Mouse (Mus musculus) hindbrain, embryonic 13.5 days (tissue): ENCODE measurements around the gene Ppbp. TPM values are rescaled to one million over a fixed set of nuclear protein-coding genes. Genes with fewer than 3 reads are reported as not detected.
A peak's percentile ranks its signal among the peaks of the same experiment; 100 is the strongest.

Source experiments
- ATAC-seq: fragments of 200-750 bp; cut with Nextera tagmentation; 2 replicates; pipeline ENCODE4 v1.8.0; 2017; ENCODE audit warnings: moderate TSS enrichment; ENCODE audit not compliant: low FRiP score
- H3K27ac ChIP-seq: fragments of 300-500 bp; sonication (generic); 2 replicates; pipeline ENCODE4 v1.5.1; 2015; ENCODE audit warnings: inconsistent platforms, mild to moderate bottlenecking, moderate library complexity
- H3K27me3 ChIP-seq: fragments of 300-500 bp; sonication (generic); 2 replicates; pipeline ENCODE4 v1.6.1; 2015; ENCODE audit warnings: mild to moderate bottlenecking, inconsistent platforms
- H3K36me3 ChIP-seq: fragments of 300-500 bp; sonication (generic); 2 replicates; pipeline ENCODE4 v1.6.1; 2015; ENCODE audit warnings: mild to moderate bottlenecking, inconsistent platforms
- H3K4me1 ChIP-seq: fragments of 300-500 bp; sonication (generic); replicated peaks from 2 replicates; pipeline ENCODE4 v1.6.1; 2015; ENCODE audit warnings: inconsistent platforms
- H3K4me2 ChIP-seq: fragments of 300-500 bp; sonication (generic); 2 replicates; pipeline ENCODE4 v1.6.1; 2015; ENCODE audit warnings: inconsistent platforms, mild to moderate bottlenecking, moderate library complexity
- H3K4me3 ChIP-seq: fragments of 300-500 bp; sonication (generic); 2 replicates; pipeline ENCODE4 v1.5.1; 2015; ENCODE audit warnings: mild to moderate bottlenecking, inconsistent platforms
- H3K9ac ChIP-seq: fragments of 300-500 bp; sonication (generic); 2 replicates; pipeline ENCODE4 v1.6.1; 2015; ENCODE audit warnings: mild to moderate bottlenecking, inconsistent platforms
- H3K9me3 ChIP-seq: fragments of 300-500 bp; sonication (generic); 2 replicates; pipeline ENCODE4 v1.6.1; 2016; ENCODE audit warnings: inconsistent platforms
- WGBS: fragments of 180-500 bp; shearing (Covaris S2); methylation state at CpG from one replicate; pipeline ENCODE4 v1.1.7; 2015; 5-methylcytosine and 5-hydroxymethylcytosine counted together
- polyA plus RNA-seq: library from polyadenylated mRNA; unstranded; fragments of >200 nt; fragmentation: Nextera tagmentation; extraction: Ambion mirVana; gene quantifications from 2 replicates; pipeline ENCODE4 v1.2.1, GENCODE M21; 2015

The Ppbp gene
- polyA plus RNA-seq, 1 experiment from 2014 or later = 4.4 TPM

DNA sequence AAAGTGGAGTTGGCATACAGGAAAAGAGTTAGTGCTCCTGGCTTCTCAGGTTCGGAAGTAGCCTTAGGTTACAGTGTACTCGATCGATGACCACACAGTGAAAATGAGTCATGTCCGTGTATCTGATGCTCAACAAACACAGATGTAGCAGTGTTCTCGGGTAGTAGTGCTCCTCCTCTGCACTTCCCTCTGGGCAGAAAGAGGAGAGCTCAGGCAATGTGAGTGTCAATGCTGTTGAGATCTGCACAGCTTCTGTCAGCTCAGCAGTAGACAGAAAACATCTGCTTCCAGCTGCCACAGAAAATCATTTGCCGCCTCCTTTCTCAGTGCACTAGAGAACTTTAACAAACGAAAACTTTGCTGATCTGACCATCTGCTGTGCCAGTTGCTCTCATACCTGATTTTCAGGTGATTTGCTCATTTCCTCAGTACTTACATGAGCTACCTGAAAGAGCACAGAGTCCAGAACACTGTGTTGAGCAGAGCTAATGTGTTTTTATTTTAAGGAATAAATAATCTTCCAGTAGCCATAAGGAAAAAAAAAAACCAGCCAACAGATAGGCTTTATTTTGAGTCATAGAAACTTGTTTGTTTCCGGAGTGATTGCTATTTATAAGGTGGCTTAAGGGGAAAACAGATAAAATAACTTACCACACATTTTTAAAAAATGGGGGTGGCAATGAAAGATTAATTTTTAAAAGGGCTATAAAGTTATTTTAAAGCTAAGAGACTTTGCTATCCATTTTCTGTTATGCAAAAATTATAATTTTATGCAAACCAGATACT is 2.3 kb upstream of the Ppbp start:
- H3K4me2 ChIP-seq = no peak overlapping the region
- 85% methylated on average over 8 of the region's 8 CpGs for WGBS
- no peak overlapping the region for H3K27ac ChIP-seq
- no peak overlapping the region for H3K9ac ChIP-seq
- no peak overlapping the region for H3K4me3 ChIP-seq
- 0 out of 2 replicates have a peak, but pooled peaks cover 8% of the 10 kb centered on the region for H3K27me3 ChIP-seq
- no peak for ATAC-seq
- H3K36me3 ChIP-seq = no peaks in the 10 kb centered on the region
- no peaks in the 10 kb centered on the region for H3K4me1 ChIP-seq
- H3K9me3 ChIP-seq = no peaks in the 10 kb centered on the region

DNA sequence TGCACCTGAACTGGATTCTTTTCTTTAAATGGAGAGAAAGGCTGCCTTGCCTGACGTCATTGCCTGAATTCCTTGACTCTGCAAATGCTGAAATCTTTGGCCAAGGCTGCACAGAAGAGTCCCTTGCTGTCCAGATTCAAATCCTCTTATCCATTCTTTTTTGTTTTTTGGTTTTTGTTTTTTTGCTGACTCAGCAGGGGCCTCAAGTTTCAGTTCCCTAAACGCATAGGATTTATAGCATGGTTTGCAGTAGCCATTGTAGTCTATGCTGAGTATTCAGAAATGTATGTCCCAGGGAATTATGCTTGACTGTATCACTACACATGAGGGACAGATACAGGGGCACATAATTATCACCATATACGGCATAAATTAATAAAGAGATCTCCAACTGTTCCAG is 3.1 kb downstream of the Ppbp start:
- H3K36me3 ChIP-seq = no peaks in the 10 kb centered on the region
- WGBS = 85% methylated on average over 3 of the region's 3 CpGs
- no peaks in the 10 kb centered on the region for H3K27me3 ChIP-seq
- H3K4me3 ChIP-seq = no peak overlapping the region
- no peak overlapping the region for H3K4me2 ChIP-seq
- no peaks in the 10 kb centered on the region for H3K9me3 ChIP-seq
- no peak overlapping the region for H3K27ac ChIP-seq
- H3K4me1 ChIP-seq = no peaks in the 10 kb centered on the region
- ATAC-seq = no peak
- H3K9ac ChIP-seq = no peak overlapping the region

DNA sequence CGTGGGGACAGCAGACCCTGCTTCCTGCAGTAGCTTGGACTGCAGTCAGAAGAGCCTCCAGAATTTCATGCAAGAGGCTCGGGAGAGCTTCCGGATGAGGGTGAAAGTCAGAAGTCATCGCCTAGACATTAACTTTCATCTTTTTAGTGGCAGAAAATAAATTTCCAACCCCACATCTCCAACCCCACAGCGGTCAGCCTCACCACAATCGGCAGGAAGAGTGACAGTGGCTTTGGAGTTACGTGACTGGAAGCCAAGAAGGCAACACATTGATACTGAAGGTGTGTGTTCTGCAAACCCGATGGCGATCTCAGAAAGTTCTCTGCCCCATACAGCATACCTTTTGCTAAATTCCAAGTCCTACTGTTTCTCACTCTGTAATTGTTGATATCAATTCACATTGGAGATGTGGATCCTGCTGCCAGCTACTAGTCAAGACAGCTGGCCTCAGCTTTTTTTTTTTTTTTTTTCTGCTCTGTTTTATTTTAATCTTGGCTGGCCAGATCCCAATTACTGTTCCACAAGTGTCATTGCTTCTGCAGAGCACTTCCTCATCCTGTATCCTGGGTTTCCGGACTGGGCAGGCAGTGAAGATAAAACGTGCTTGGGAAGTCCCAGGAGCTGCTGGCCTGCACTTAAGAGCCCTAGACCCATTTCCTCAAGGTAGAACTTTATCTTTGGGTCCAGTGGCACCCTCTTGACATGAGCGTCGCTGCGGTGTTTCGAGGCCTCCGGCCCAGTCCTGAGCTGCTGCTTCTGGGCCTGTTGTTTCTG is 3.7 kb downstream of the Ppbp start, which contains the start of gene Pf4:
Pf4 (plus strand) TSS at position 556 of the 774 bp plus-strand sequence.
- no peaks in the 10 kb centered on the region for H3K9me3 ChIP-seq
- no peak within 1 kb of the TSS for H3K4me3 ChIP-seq
- no peaks in the 10 kb centered on the region for H3K4me1 ChIP-seq
- H3K27me3 ChIP-seq = no peaks in the 10 kb centered on the region
- no peak within 1 kb of the TSS for H3K27ac ChIP-seq
- ATAC-seq = no peak
- WGBS = 88% methylated on average over 16 of the region's 16 CpGs
- H3K9ac ChIP-seq = no peak within 1 kb of the TSS
- H3K4me2 ChIP-seq = no peak within 1 kb of the TSS
- no peaks in the 10 kb centered on the region for H3K36me3 ChIP-seq

DNA sequence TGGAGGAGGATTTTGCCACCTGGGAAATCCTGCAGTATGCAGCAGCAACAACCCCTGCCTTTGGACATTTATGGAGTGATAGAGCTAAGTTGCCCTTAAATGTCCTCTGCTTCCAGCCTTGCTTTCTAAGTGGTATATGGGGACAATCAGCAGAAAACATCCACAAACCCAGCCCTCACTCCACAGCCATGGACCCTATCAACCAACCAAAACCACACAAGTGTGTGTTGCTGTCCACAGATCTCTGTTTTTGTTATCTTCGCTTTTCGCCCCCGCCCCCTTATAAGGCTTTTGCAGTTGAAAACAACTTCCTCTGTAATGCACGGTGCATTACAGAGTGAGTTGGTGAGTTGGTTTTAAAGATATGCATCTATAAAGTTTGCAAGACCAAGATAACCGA is 7.2 kb downstream of the Ppbp start:
- no peak overlapping the region for H3K27ac ChIP-seq
- no peaks in the 10 kb centered on the region for H3K9me3 ChIP-seq
- H3K27me3 ChIP-seq = no peaks in the 10 kb centered on the region
- H3K4me3 ChIP-seq = no peak overlapping the region
- H3K36me3 ChIP-seq = no peaks in the 10 kb centered on the region
- no peak overlapping the region for H3K4me2 ChIP-seq
- no peaks in the 10 kb centered on the region for H3K4me1 ChIP-seq
- 97% methylated on average over 5 of the region's 5 CpGs for WGBS
- no peak for ATAC-seq
- no peak overlapping the region for H3K9ac ChIP-seq

DNA sequence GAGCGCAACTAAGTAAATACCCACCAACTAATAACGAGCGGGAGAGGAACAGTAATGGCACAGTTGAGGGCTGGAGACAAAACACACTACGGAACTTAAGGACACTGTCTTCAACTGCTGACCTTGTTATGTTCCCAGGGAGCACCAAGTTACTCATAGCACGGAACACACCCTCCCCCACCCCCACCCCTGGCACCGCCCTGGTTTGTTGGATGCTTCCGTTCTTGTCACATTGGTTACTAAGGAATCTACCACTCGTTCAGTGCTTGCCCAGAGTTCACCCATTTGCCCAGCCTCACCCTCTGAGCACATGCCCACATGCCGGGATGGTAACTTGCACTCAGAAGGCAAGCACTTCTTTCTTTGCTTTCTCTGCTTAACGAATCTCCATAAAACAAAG is 9.3 kb downstream of the Ppbp start:
- Histone ChIP-seq H3K27me3 (no peaks in the 10 kb centered on the region), H3K4me1 (no peaks in the 10 kb centered on the region), H3K9me3 (no peaks in the 10 kb centered on the region), H3K36me3 (no peaks in the 10 kb centered on the region), H3K27ac (no peak overlapping the region), H3K4me3 (no peak overlapping the region), H3K4me2 (no peak overlapping the region), H3K9ac (no peak overlapping the region)
- ATAC-seq = no peak
- 75% methylated on average over 10 of the region's 10 CpGs for WGBS

DNA sequence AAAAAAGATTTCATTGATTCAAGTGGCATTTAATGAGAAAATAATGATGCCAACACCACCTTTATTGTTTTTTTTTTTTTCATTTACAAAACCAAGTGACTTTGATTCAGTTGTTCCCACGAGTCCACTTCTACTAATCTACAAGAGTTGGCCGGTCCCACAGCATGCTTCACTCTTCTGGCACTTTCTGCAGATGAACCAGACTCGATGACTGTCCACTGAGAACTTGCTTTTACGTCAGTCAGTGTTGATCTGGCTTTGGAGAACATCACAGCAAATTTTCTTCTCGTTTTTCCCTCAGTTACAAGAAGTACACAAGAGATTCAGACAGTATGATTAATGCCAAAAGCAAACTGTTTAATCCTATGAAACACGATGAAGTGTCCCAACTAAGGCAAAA is 10.5 kb downstream of the Ppbp start:
- Histone ChIP-seq H3K9me3 (no peaks in the 10 kb centered on the region), H3K27me3 (no peaks in the 10 kb centered on the region), H3K4me1 (no peaks in the 10 kb centered on the region), H3K4me2 (no peak overlapping the region), H3K9ac (no peak overlapping the region), H3K27ac (no peak overlapping the region), H3K36me3 (no peaks in the 10 kb centered on the region), H3K4me3 (no peak overlapping the region)
- ATAC-seq = no peak
- 86% methylated on average over 6 of the region's 6 CpGs for WGBS

DNA sequence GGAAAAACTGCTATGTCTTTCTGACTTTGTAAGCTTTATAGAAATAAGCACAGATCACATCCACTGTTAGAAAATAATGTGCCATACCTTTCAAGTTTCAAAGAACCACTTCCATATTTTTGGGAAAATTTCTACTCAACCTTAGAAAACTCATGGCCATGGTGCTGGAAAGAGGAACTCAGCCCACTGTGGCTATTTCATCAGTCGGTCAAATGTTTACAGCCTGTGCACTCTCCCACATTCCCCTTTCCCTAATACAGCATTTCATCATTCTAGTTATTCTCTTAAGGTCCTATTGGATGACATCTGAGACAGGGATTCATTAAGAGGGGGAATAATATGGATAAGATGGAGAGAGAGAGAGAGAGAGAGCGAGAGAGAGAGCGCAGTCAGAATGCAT is 15.4 kb downstream of the Ppbp start:
- no peaks in the 10 kb centered on the region for H3K9me3 ChIP-seq
- no peak overlapping the region for H3K9ac ChIP-seq
- H3K4me2 ChIP-seq = no peak overlapping the region
- WGBS = 84% methylated on average over 3 of the region's 3 CpGs
- no peaks in the 10 kb centered on the region for H3K36me3 ChIP-seq
- H3K4me1 ChIP-seq = peaks cover 8% of the 10 kb centered on the region
- H3K27ac ChIP-seq = no peak overlapping the region
- H3K27me3 ChIP-seq = peaks cover 4% of the 10 kb centered on the region; the same call in 1 of the 2 replicates
- no peak overlapping the region for H3K4me3 ChIP-seq
- no peak for ATAC-seq

GRCm38 (mm10) chr5:90785659-90786588 is 17.6 kb downstream of the Ppbp start, which contains the start of gene Cxcl3:
Gene Cxcl3, plus strand, starts transcription at chr5:90786103.
- Histone ChIP-seq H3K4me3 (peak within 1 kb of the TSS; percentile 39), H3K27ac (no peak within 1 kb of the TSS), H3K27me3 (peaks cover 4% of the 10 kb centered on the region; the same call in 1 of the 2 replicates), H3K4me2 (peak within 1 kb of the TSS; percentile 73), H3K36me3 (no peaks in the 10 kb centered on the region), H3K4me1 (peaks cover 8% of the 10 kb centered on the region), H3K9ac (peak within 1 kb of the TSS; percentile 51; the same call in 1 of the 2 replicates), H3K9me3 (no peaks in the 10 kb centered on the region)
- WGBS = 18% methylated on average over 26 of the region's 26 CpGs
- ATAC-seq = peak; percentile 91

DNA sequence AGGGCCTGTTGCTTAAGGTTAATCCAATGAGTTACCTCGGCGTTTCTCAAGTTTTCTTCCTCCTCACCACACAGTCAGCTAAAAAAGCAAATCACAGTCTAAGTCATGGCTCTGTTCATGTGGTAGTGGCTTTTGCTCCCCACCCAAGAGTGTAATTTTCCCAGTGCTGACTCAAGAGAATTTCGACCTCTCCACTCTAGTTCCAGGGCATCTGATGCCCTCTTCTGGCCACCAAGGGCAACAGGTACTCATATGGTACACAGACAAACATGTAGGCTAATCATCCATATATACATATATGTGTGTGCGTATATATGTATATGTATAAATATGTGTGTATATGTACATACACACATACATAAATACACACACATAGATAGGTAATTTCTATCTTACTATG is 19.8 kb downstream of the Ppbp start:
- Histone ChIP-seq H3K4me3 (no peak overlapping the region), H3K27me3 (peaks cover 4% of the 10 kb centered on the region; the same call in 1 of the 2 replicates), H3K9me3 (no peaks in the 10 kb centered on the region), H3K27ac (no peak overlapping the region), H3K4me2 (no peak overlapping the region), H3K9ac (no peak overlapping the region), H3K36me3 (no peaks in the 10 kb centered on the region), H3K4me1 (peaks cover 8% of the 10 kb centered on the region)
- no peak for ATAC-seq
- WGBS = 79% methylated on average over 4 of the region's 4 CpGs

DNA sequence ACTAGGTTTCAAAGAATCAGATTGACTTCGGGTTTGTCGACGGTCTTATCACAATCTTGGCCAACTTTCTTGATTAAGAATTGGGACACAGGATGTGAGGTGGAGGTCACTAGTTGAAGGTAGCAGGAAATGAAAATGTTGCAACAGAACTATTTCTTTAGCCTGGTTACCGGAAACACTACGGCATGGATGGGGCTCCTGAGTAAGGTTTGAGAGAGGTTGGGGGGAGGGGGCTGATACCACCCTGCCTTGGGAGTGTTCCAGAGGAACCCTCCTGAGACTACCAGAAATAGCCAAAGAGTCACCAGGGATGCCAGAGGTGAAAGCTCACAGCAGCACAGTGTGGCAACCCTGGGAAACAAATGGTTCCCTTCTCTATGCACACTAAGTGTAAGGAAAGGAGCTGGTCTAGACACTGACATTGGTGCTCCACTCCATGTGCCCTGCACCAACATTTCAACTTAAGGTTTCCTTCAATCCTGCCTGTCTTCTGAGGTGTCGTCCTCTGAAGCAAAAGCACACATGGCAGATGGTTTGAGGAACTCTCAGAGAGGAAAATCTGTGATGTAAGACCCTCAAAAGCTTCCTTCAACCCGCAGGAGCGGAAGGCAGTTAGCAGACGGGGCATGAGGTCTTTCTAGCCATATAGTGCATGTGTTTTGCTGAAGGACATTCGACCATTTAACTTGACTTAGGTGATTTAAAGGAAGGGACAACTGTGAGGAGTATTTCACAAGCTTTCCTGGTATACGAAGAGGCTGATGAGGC is 21.2 kb downstream of the Ppbp start:
- 88% methylated on average over 11 of the region's 11 CpGs for whole genome bisulfite sequencing
- Histone ChIP-seq H3K9ac (no peak overlapping the region), H3K36me3 (no peaks in the 10 kb centered on the region), H3K27ac (no peak overlapping the region), H3K4me3 (no peak overlapping the region), H3K9me3 (no peaks in the 10 kb centered on the region), H3K4me2 (no peak overlapping the region), H3K4me1 (peaks cover 8% of the 10 kb centered on the region), H3K27me3 (peaks cover 4% of the 10 kb centered on the region; the same call in 1 of the 2 replicates)
- no peak for ATAC-seq

DNA sequence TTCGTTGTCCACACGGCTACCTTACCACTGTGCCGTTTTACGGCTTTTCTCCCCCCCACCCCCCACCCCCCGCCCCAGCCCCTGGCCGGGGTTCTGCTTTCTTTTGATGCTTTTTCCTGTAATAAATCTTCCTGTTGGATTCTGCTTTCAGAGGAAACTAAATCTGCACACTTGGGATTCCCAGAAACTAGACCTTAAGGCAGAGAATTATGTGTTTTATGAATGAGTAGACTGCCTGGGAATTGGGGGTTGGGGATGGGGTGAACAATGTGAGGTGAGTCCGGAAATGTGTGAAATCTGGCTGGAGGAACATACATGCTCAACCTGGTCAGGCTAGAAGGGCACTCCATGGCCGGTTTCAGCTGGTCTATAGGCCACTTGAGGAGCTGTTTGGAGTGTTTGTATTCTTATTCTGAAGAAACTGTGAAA is 21.8 kb downstream of the Ppbp start:
- no peak overlapping the region for H3K4me2 ChIP-seq
- no peak for ATAC-seq
- peaks cover 4% of the 10 kb centered on the region; the same call in 1 of the 2 replicates for H3K27me3 ChIP-seq
- peaks cover 8% of the 10 kb centered on the region for H3K4me1 ChIP-seq
- H3K36me3 ChIP-seq = no peaks in the 10 kb centered on the region
- no peak overlapping the region for H3K9ac ChIP-seq
- WGBS = 86% methylated on average over 8 of the region's 8 CpGs
- H3K9me3 ChIP-seq = no peaks in the 10 kb centered on the region
- no peak overlapping the region for H3K27ac ChIP-seq
- no peak overlapping the region for H3K4me3 ChIP-seq
